Mouse (Mus musculus): ENCODE data around the gene Osbpl7.

The Osbpl7 gene

GRCm38 (mm10) chr11:97052219-97052646 is 1.8 kb downstream of the Osbpl7 start:
- no peak for TF ChIP-seq GATA4 (IDR thresholded peaks at IDR 0.05; ENCODE audit: insufficient replicate concordance, low read length)

GRCm38 (mm10) chr11:97063274-97063920 is 13.0 kb downstream of the Osbpl7 start:
- no peak for TF ChIP-seq GATA4 (IDR thresholded peaks at IDR 0.05; ENCODE audit: insufficient replicate concordance, low read length)

- TF ChIP-seq GATA4 (IDR thresholded peaks at IDR 0.05; ENCODE audit: insufficient replicate concordance, low read length), result no peak
Measured at GRCm38 (mm10) chr11:97063921-97064295, 13.5 kb downstream of the Osbpl7 start.

GRCm38 (mm10) chr11:97065538-97066295 is 15.3 kb downstream of the Osbpl7 start:
- no peak for TF ChIP-seq GATA4 (IDR thresholded peaks at IDR 0.05; ENCODE audit: insufficient replicate concordance, low read length)

- TF ChIP-seq GATA4 (IDR thresholded peaks at IDR 0.05; ENCODE audit: insufficient replicate concordance, low read length), result no peak
Measured at GRCm38 (mm10) chr11:97066656-97067360, 16.4 kb downstream of the Osbpl7 start.

GRCm38 (mm10) chr11:97069333-97069732 is 18.9 kb downstream of the Osbpl7 start:
- TF ChIP-seq GATA4 (IDR thresholded peaks at IDR 0.05; ENCODE audit: insufficient replicate concordance, low read length), result no peak

GRCm38 (mm10) chr11:97069770-97070169 is 19.3 kb downstream of the Osbpl7 start:
- TF ChIP-seq GATA4 (IDR thresholded peaks at IDR 0.05; ENCODE audit: insufficient replicate concordance, low read length), result no peak

GRCm38 (mm10) chr11:97071129-97071528 is 20.7 kb downstream of the Osbpl7 start:
- no peak for TF ChIP-seq GATA4 (IDR thresholded peaks at IDR 0.05; ENCODE audit: insufficient replicate concordance, low read length)

- no peak for TF ChIP-seq GATA4 (IDR thresholded peaks at IDR 0.05; ENCODE audit: insufficient replicate concordance, low read length)
Measured at GRCm38 (mm10) chr11:97072533-97072932, 22.1 kb downstream of the Osbpl7 start.

- TF ChIP-seq GATA4 (IDR thresholded peaks at IDR 0.05; ENCODE audit: insufficient replicate concordance, low read length), result no peak
Measured at GRCm38 (mm10) chr11:97074235-97074634, 23.8 kb downstream of the Osbpl7 start.

GRCm38 (mm10) chr11:97078751-97079150 is 28.3 kb downstream of the Osbpl7 start:
- no peak for TF ChIP-seq GATA4 (IDR thresholded peaks at IDR 0.05; ENCODE audit: insufficient replicate concordance, low read length)

GRCm38 (mm10) chr11:97080291-97080690 is 29.9 kb downstream of the Osbpl7 start:
- TF ChIP-seq GATA4 (IDR thresholded peaks at IDR 0.05; ENCODE audit: insufficient replicate concordance, low read length), result no peak

- TF ChIP-seq GATA4 (IDR thresholded peaks at IDR 0.05; ENCODE audit: insufficient replicate concordance, low read length), result no peak
Measured at GRCm38 (mm10) chr11:97082977-97083376, 32.5 kb downstream of the Osbpl7 start.

- no peak for TF ChIP-seq GATA4 (IDR thresholded peaks at IDR 0.05; ENCODE audit: insufficient replicate concordance, low read length)
Measured at GRCm38 (mm10) chr11:97083401-97084140, 33.1 kb downstream of the Osbpl7 start.

GRCm38 (mm10) chr11:97084821-97085505 is 34.5 kb downstream of the Osbpl7 start:
- no peak for TF ChIP-seq GATA4 (IDR thresholded peaks at IDR 0.05; ENCODE audit: insufficient replicate concordance, low read length)
